In genomic region chrX:105946357-105946756, GRCm38 (mm10) we compare ENCODE assay signal across 19 mouse cellular contexts.
"Had no signal": no experiment of that assay in that cellular context is flagged by ENCODE, and none has a peak within 500 bp of the region (broad histone marks: within the 10 kb centered on the region; RNA-seq: fewer than 3 reads in every experiment).

No protein-coding gene starts in this region.

- ATAC-seq: midbrain, embryonic 13.5 days; midbrain, embryonic 16.5 days had no signal

- DNase-seq: kidney, adult 2 months; kidney, postnatal 10 days; kidney, postnatal 36 days; layer of hippocampus, postnatal 36 days; liver, embryonic 13.5 days; lung, embryonic 14.5 days; lung, postnatal 10 days; retina, postnatal 1 day; thymus, adult 18-20 months; thymus, postnatal 36 days had no signal

- H3K4me3 ChIP-seq: kidney, embryonic 15.5 days; left cerebral cortex, adult 2 months; liver, embryonic 13.5 days; megakaryocyte, embryonic 14.5 days; midbrain, embryonic 10.5 days; midbrain, embryonic 13.5 days; myocyte; neural tube, embryonic 13.5 days had no signal

- H3K4me2 ChIP-seq: kidney, embryonic 15.5 days; liver, embryonic 13.5 days; lung, embryonic 14.5 days; midbrain, embryonic 13.5 days; neural tube, embryonic 13.5 days had no signal

- H3K27ac ChIP-seq: kidney, embryonic 15.5 days; left cerebral cortex, adult 2 months; liver, embryonic 13.5 days; macrophage; midbrain, embryonic 10.5 days; midbrain, embryonic 13.5 days; neural tube, embryonic 13.5 days had no signal

- H3K9me3 ChIP-seq: kidney, embryonic 15.5 days; liver, embryonic 13.5 days; megakaryocyte, embryonic 14.5 days; midbrain, embryonic 10.5 days; midbrain, embryonic 13.5 days; neural tube, embryonic 13.5 days had no signal

- H3K9ac ChIP-seq: kidney, embryonic 15.5 days; liver, embryonic 13.5 days; lung, embryonic 14.5 days; midbrain, embryonic 13.5 days; neural tube, embryonic 13.5 days had no signal

- H3K36me3 ChIP-seq: kidney, embryonic 15.5 days; liver, embryonic 13.5 days; midbrain, embryonic 10.5 days; midbrain, embryonic 13.5 days; neural tube, embryonic 13.5 days had no signal

- H3K4me1 ChIP-seq: kidney, embryonic 15.5 days; liver, embryonic 13.5 days; midbrain, embryonic 10.5 days; midbrain, embryonic 13.5 days; neural tube, embryonic 13.5 days had no signal

- H3K27me3 ChIP-seq: kidney, embryonic 15.5 days; liver, embryonic 13.5 days; midbrain, embryonic 13.5 days; neural tube, embryonic 13.5 days had no signal
